Mouse (Mus musculus): ENCODE results near the gene Snx20. TPM values are rescaled to one million over a fixed set of nuclear protein-coding genes. Genes with fewer than 3 reads are reported as not detected.
A peak's percentile ranks its signal among the peaks of the same experiment; 100 is the strongest.

The Snx20 gene
- total RNA-seq, 2 experiments from 2014 or later: 0.94 to 1.6 TPM

DNA sequence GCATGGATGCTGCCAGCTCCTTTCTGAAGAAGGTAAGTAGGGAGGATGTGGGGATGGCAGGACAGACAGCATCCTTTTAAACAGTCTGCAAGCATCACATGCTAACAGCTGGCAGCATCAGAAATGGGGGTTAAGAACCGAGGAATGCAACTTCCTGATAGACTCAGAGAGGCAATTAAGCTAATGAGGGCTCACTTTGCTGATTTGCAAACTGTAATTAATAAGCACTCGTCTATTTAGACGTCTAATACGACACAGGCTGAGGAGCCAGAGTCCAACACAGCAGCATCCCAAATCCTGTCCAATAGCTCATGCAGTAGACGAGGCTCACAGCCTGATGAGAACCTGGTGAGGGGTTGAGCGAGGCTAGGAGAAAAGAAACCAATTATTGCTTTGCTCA is 25.7 kb downstream of the Snx20 start:
- intact Hi-C loops (cut with DNase I): no loop called here
- no peak for DNase-seq

DNA sequence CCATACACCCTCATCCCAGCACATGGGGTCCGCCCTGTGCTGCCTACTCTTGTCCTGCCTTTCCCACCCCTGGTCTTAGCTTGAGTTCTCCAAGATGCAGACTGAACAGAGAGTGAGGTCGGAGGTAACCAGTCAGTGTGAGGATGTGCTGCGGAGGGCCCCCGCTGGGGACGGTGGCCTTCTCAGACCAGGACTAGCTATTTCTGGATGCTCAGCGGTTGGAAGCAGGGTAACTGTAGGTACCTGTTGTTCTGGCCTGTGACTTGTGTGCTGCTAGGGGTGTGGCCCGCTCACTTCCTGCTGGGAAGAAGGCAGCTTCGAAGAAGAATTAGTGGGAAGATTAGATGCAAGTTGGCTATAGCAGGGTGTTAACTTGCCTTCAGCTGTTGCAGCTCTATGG is 26.9 kb downstream of the Snx20 start:
- intact Hi-C loops (cut with DNase I): no loop called here
- no peak for DNase-seq

DNA sequence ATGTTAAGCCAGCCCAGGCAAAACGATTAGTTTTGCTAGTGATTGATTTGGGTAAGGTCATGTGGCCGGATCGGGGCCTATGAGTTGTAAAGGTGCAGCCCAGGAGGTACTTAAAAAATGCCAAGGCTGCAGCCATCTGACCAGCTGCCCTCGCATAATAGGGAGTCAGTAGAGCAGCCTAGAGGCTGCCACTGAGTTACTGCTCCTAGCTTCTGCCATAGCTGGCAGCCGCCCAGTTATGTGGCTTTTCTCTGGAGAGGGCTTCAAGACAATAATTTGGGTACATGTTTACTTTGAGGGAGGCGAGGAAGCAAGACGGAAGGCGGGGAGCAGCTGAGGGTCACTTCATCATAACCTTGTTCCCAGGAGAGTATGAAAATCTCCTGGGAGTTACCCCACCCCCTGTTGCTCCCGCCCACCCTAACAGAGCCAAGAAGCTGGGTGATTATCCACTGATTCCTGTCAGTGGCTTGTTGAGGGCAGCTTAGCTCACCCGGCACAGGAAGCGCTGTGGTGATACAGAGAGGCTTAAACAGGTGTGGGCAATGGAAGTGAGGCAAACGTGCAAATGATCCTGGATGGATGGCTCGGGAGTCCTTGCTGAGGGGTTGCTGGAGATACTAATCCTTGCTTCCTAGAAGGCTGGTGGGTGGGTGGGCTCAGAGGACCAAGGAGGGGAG is 30.4 kb downstream of the Snx20 start:
- DNase-seq: no peak

DNA sequence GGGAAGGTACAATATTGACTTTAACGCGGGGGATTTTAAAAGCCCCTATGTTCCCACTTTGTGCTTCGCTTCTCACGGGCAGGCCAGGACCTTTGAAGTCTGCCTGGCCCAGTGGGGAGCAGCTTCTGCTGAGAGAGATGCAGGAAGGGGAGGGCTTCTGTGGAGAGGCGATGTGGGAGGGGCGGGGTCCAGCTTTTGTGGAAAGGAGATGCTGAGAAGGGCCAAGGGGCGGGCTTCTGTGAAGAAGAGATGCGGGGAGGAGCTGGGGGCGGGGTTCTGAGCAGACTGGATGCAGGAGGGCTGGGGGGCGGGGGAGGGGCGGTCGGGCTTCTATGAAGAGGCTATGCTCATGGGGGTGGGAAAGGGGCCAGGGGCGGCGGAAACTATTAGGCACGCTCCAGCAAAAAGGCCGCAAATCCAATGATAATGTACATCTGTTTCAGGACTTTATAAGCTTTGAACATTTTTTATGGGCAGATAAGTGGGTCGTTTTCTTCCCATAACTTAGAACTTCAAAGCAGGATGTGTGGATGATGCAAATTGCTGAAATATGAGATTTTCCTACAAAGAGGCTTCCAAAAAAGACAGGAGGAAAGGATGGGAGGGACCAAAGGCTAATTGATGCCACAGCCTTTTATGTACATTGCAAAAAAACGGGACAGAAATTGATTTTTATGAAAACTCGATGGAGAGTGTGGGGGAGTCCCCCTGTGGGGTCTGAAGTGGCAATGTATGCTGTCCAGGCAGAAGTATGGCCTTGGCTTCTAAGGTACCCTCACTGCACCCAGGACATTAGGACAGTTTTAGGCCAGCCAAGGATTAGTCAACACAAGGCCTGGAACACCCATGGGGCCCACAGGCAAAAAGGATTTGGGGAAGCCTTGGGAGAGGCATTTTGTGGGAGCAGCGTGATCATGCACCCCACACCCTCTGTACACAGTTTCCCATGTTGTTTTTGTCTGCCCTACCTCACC is 31.6 kb downstream of the Snx20 start:
- intact Hi-C loops (cut with DNase I): no loop called here
- peak; percentile 22 to 31 for DNase-seq

More for the DNA sequence above, 30.4 kb downstream of the Snx20 start:
- intact Hi-C loops (cut with DNase I): no loop called here

DNA sequence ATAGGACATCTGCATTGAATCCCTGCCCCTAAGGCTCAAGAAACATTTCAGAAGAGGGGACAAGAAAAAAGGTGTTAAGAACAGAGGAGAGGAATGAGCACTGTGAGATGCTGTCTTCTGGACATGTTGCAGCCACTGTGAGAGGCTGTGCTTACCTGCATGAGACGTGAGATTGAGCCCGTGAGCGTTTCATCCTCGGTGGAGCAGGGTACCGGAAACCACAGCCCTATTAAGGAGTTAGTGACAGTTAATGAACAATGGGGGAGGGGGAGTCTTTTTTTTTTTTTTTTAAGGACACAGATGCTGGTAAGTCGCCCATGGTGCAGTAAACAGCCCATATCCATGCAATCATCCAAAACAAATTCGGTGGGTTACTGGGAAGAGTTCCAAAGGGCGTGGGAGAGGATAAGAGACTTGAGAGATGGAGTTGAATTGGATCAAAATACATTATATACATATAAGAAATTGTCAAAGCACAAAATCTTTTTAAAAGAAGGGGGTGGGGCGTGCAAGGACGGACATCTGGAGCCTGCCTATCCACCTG is 32.4 kb downstream of the Snx20 start:
- DNase-seq: no peak
- intact Hi-C loops (cut with DNase I): no loop called here

DNA sequence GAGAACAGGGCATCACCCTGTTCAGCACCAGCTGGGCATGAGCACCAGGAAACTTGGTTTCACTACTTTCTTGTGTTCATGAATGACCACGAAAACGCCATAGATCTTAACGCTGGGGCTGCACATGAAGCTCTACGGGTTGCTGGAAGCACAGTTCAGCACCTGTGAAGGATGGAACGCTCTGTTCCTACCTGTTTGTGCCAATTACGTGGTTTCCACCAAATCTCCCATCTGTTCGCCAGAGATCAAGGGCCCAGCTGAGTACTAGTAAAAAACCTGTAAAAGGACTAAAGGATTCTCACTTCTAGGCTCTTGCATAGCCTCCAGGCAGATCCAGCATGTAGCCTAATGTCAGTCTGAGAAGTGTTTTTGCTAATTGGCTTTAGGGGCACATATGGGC is 36.4 kb downstream of the Snx20 start:
- DNase-seq: no peak
- intact Hi-C loops (cut with DNase I): no loop called here

DNA sequence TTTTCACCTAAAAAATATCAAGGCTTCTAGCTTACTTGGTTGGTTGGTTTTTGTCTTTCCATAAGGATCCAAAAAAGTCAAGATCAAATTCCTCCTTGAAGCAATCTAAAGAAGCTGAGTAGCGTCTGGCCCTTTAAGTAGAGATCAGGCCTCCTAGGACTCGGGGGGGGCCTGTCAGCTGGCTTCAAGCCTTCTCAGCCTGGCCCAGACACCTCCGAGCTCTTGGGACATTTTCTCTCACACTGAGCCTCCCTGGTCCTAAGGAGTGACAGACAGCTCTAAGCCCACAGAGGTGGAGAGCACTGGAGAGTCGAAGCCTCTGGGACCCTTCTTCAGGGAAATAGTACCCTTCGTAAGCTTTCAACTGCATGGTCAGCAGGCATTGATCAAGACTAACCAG is 37.4 kb downstream of the Snx20 start:
- no peak for DNase-seq
- intact Hi-C loops (cut with DNase I): no loop called here

DNA sequence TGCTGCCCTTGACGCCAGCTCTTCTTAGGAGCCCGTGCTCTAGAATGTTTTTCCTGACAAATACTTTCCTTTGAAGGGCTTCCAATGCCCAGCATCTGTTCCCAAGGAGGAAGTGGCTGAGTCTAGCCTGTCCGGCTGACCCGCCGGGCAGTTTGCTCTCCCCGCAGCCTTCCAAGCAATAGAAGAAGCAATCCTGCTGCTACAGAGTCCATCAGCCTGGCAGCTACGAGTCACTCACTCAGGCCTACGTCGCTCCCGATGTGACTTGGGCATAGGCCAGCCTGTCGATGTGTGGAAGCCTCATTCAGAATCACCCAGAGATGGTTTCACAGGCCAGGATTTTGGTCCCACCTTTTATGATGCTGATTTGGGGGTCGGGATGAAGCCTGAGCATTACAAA is 39.9 kb downstream of the Snx20 start:
- intact Hi-C loops (cut with DNase I): no loop called here
- no peak for DNase-seq

DNA sequence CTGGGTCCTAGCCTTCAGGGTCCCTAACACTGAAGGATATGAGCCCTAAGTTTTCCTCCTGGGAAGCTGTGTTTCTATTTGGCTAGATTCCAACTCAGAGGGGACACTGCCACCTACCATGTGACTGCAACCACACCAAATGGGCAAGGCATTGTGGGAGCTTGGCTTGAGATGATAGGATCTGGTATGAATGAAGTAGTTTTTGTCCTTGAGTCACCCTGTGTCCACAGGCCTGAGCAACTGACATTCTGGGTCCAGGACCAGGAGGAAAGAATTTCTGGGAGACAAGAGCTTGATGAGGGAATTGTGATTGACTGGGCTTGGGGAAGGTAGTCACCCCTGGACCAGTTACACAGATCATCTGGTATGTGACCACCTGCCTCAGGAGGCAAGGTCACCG is 42.0 kb downstream of the Snx20 start:
- DNase-seq: no peak

DNA sequence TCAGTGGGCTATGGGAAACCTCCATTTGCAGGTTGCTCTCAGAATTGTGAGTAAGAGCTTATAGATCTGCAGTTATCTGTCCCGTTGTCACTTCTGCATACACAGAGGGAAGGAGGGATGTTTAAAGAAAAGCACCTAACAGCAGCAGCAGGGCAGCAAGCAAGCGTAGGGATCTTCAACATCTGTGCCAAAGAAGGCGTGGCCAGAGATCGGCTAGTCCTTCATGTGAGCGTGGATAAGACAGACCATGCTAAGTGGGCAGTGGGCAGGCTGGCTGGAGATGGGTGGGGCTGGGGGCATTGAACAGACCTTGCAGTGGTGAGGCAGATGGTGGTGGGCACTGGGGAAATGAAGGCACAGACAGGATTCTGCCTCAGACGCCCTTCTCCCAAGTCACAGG is 45.7 kb downstream of the Snx20 start:
- intact Hi-C loops (cut with DNase I): no loop called here
- no peak for DNase-seq

More for the DNA sequence above, 42.0 kb downstream of the Snx20 start:
- intact Hi-C loops (cut with DNase I): no loop called here

DNA sequence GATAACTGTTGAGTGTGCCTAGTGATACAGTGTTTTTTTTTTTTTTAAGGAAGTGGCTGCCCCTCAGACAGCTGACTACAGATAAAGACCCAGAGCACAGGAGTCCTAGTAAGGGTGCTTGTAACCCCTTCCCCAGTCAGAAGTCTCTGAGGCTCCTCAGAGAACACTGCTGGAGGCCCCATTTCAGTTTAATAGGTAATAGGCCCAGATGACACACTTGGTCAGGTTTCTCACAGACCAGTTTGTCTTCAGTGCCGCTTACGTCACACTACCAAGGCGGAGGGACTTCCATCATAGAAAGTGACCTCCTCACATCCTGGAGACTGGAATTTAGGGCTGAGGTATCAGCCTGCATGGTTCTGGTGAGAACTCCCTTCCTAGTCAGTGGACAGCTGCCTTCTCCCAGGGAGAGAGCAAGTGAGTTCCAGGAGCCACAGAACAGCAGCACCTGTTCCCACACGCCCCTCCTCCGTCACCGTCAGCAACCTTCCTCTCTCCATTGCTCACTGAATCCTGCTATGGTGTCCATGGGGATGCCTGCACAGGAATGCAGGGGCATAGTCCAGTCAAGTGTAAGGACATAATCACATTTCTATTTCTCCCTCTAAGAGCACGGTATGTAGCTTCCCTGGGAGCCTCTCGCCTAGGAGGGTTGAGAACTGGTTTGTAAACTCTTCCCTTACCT is 47.6 kb downstream of the Snx20 start:
- DNase-seq: no peak
- intact Hi-C loops (cut with DNase I): no loop called here

DNA sequence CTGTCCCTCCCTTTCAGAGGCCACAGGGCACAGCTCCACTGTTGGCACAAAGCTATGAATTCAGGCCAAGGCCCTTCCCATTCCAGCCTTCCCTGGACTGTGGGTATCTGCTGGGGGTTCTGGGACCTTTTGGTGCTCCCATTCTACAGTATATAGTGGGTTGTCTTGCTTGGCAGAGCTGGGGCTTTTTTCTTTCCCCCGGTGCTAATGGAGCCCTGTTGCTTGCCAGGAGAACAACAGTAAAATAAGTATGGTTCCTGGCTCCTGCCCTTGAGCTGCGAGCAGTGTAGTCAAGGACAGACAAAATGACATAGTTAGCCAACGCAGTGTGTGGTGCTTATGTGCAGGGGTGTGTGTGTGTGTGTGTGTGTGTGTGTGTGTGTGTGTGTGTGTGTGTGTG is 52.1 kb downstream of the Snx20 start:
- intact Hi-C loops (cut with DNase I): no loop called here
- DNase-seq: no peak

DNA sequence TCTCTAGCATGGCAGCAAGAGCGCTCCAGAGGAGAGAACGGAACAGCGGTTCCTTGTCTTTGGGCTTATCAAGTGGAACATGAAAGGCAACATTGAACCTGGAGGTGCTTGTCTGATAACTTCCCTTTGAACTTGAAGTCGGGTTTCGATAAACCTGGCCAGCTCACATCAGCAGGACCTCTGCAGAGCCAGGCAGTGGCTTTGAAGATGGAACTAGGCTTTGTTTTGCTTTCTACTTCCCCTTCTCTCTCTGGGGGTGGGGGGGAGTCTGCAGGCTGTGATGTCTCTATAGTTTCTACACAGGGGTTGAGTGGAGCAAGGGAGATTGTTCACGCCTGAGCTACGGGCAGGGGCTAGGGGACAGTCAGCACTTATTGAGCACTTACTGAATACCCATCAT is 55.1 kb downstream of the Snx20 start:
- no peak for DNase-seq
- intact Hi-C loops (cut with DNase I): no loop called here

DNA sequence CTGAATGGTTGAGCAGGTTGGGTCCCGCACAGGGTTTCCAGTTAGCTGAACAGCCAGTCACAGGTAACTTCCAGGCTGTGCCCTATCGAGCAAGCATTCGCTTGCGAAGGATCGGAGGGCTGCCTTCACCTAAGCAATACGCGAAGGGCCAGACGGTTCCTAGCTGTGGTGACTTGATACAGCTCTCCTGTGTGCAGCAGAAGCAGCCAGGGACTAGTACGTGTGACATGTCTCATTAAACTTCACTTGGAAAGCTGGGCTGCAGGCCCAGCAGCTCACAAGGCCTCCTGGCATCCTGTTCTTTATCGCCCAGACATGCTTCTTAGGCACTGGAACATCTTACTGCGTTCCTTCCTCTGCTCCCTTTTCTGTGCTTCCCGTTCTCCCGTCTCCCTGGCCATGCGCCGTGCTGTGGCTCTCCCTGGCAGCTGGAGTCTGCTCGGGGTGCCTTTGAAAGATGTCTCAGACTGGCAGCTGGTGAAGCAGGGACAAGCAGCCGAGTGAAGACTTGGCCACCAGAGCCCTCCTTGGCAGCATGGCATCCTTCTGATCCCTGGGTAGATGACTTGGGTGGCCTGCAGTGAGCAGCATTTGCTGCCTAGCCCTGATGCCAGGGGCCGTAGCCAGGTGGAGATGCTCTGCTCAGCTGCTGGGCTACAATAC is 56.1 kb downstream of the Snx20 start:
- DNase-seq: no peak
- intact Hi-C loops (cut with DNase I): no loop called here

DNA sequence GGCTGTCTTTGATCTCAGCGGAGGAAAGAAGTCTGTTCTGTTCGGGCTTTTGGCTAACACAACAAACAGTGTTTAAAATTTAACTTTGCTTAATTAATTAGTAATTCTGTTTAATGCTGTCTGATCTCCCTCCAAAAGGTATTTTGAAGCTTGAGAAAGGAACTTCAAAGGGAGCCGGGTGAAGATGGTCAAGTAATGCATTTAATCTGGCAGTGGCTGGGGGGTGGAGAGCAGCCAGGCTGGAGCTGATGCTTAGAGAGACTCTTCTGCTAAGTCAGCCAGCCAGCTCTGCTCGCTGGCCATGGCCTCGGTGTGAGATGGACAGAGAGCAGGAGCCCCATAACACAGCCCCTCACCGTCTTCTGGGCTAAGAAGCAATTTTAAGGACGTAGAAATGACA is 56.7 kb downstream of the Snx20 start:
- intact Hi-C loops (cut with DNase I): no loop called here
- no peak for DNase-seq

DNA sequence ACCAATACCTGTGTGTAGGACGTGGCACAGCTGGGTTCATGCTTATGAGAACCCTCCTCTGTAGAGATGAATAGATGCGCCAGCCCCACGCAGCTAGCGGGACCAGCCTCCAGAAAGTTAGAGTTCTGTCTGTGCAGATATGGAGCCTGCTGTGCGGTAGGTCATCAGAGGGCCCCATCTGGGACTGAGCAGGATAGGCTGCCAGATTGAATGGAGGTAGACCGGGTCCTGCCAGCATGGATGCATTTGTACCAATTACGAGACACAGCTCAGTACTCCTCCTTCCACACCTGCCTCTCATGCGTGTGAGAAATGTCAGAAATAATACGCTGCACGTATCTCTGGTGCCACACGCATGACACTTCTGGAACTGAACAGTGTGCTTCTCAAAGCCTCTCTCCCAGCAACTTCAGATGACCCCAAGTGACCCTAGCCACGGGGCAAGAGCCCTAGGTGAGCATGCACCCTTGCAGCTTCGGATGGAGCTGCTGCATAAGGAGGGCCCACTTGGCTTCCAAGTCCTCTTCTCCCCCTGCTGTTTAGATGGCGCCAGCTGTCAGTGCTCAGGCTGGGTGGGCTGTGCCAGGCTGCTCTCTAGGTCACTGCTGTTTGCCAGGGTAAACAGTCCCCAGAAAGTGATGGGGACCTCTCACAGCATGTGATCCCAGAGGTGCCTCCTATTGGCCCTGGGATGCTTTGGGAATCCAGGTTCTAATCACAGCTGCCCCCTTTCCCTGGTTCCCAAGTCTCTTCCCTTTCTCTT is 57.3 kb downstream of the Snx20 start:
- intact Hi-C loops (cut with DNase I): no loop called here
- DNase-seq: no peak

DNA sequence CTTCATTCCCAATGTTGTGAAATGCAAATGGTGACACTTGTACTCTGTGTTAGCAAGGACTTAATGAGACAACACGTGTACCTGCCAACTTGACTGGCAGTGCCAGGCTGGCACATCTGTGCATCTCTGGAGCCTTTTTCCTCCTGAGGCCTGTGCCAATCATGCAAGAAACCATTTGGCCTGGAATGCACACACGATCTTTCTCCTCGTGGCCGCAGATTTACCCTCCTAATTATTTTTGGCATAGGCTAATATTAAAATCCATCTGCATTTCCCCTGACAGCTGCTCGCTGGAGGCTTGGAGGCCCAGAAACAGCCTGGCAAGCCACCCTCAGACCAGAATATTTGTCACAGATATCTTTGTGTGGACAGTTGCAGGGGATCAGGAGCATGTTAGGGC is 58.3 kb downstream of the Snx20 start:
- intact Hi-C loops (cut with DNase I): no loop called here
- no peak for DNase-seq
